Mouse (Mus musculus): ENCODE results near the gene Plek2. TPM values are rescaled to one million over a fixed set of nuclear protein-coding genes. Genes with fewer than 3 reads are reported as not detected.

The Plek2 gene
- not detected in 2 replicates for polyA plus RNA-seq (2012; ENCODE audit: insufficient read depth, insufficient read length, missing spikeins)

- no peak within 1 kb of the TSS for H3K27ac ChIP-seq (ENCODE audit: insufficient read depth, low read depth, low read length)
- H3K4me3 ChIP-seq (ENCODE audit: insufficient read depth, low read length): peak within 1 kb of the TSS; percentile 56
- peaks cover 14% of the 10 kb centered on the region for H3K4me1 ChIP-seq (ENCODE audit: control insufficient read depth, insufficient read depth, low read length)
- TF ChIP-seq POLR2A (IDR thresholded peaks at IDR 0.05; ENCODE audit: borderline replicate concordance, low read depth, low read length) (no peak), CTCF (IDR thresholded peaks at IDR 0.05; ENCODE audit: low read depth, low read length) (no peak)
These were observed at the start of gene Plek2 for GRCm38 (mm10) chr12:78906707-78907162. TSS of gene Plek2 (minus strand) at chr12:78906964.

- TF ChIP-seq POLR2A (IDR thresholded peaks at IDR 0.05; ENCODE audit: borderline replicate concordance, low read depth, low read length): no peak
- TF ChIP-seq CTCF (IDR thresholded peaks at IDR 0.05; ENCODE audit: low read depth, low read length): no peak
- Histone ChIP-seq H3K4me3 (ENCODE audit: insufficient read depth, low read length) (no peak overlapping the region), H3K4me1 (ENCODE audit: control insufficient read depth, insufficient read depth, low read length) (no peaks in the 10 kb centered on the region), H3K27ac (ENCODE audit: insufficient read depth, low read depth, low read length) (no peak overlapping the region)
These were observed 49.6 kb upstream of the Plek2 start for GRCm38 (mm10) chr12:78956405-78956804.

GRCm38 (mm10) chr12:78952484-78952883 is 45.7 kb upstream of the Plek2 start:
- no peaks in the 10 kb centered on the region for H3K4me1 ChIP-seq (ENCODE audit: control insufficient read depth, insufficient read depth, low read length)
- TF ChIP-seq CTCF (IDR thresholded peaks at IDR 0.05; ENCODE audit: low read depth, low read length): no peak
- no peak for TF ChIP-seq POLR2A (IDR thresholded peaks at IDR 0.05; ENCODE audit: borderline replicate concordance, low read depth, low read length)
- H3K27ac ChIP-seq (ENCODE audit: insufficient read depth, low read depth, low read length): no peak overlapping the region
- H3K4me3 ChIP-seq (ENCODE audit: insufficient read depth, low read length): no peak overlapping the region

- TF ChIP-seq POLR2A (IDR thresholded peaks at IDR 0.05; ENCODE audit: borderline replicate concordance, low read depth, low read length): no peak
- TF ChIP-seq CTCF (IDR thresholded peaks at IDR 0.05; ENCODE audit: low read depth, low read length): no peak
- H3K4me1 ChIP-seq (ENCODE audit: control insufficient read depth, insufficient read depth, low read length): no peaks in the 10 kb centered on the region
- no peak overlapping the region for H3K4me3 ChIP-seq (ENCODE audit: insufficient read depth, low read length)
- no peak overlapping the region for H3K27ac ChIP-seq (ENCODE audit: insufficient read depth, low read depth, low read length)
These were observed 45.3 kb upstream of the Plek2 start for GRCm38 (mm10) chr12:78952053-78952452.

GRCm38 (mm10) chr12:78947661-78948060 is 40.9 kb upstream of the Plek2 start:
- Histone ChIP-seq H3K27ac (ENCODE audit: insufficient read depth, low read depth, low read length) (no peak overlapping the region), H3K4me1 (ENCODE audit: control insufficient read depth, insufficient read depth, low read length) (no peaks in the 10 kb centered on the region), H3K4me3 (ENCODE audit: insufficient read depth, low read length) (no peak overlapping the region)
- TF ChIP-seq POLR2A (IDR thresholded peaks at IDR 0.05; ENCODE audit: borderline replicate concordance, low read depth, low read length): no peak
- no peak for TF ChIP-seq CTCF (IDR thresholded peaks at IDR 0.05; ENCODE audit: low read depth, low read length)

- Histone ChIP-seq H3K4me1 (ENCODE audit: control insufficient read depth, insufficient read depth, low read length) (no peaks in the 10 kb centered on the region), H3K4me3 (ENCODE audit: insufficient read depth, low read length) (no peak overlapping the region), H3K27ac (ENCODE audit: insufficient read depth, low read depth, low read length) (no peak overlapping the region)
- no peak for TF ChIP-seq CTCF (IDR thresholded peaks at IDR 0.05; ENCODE audit: low read depth, low read length)
- TF ChIP-seq POLR2A (IDR thresholded peaks at IDR 0.05; ENCODE audit: borderline replicate concordance, low read depth, low read length): no peak
These were observed 40.4 kb upstream of the Plek2 start for GRCm38 (mm10) chr12:78947161-78947560.

- Histone ChIP-seq H3K4me1 (ENCODE audit: control insufficient read depth, insufficient read depth, low read length) (no peaks in the 10 kb centered on the region), H3K4me3 (ENCODE audit: insufficient read depth, low read length) (no peak overlapping the region), H3K27ac (ENCODE audit: insufficient read depth, low read depth, low read length) (no peak overlapping the region)
- TF ChIP-seq POLR2A (IDR thresholded peaks at IDR 0.05; ENCODE audit: borderline replicate concordance, low read depth, low read length): no peak
- TF ChIP-seq CTCF (IDR thresholded peaks at IDR 0.05; ENCODE audit: low read depth, low read length): no peak
These were observed 36.2 kb upstream of the Plek2 start for GRCm38 (mm10) chr12:78942931-78943330.

- Histone ChIP-seq H3K4me3 (ENCODE audit: insufficient read depth, low read length) (no peak overlapping the region), H3K27ac (ENCODE audit: insufficient read depth, low read depth, low read length) (no peak overlapping the region), H3K4me1 (ENCODE audit: control insufficient read depth, insufficient read depth, low read length) (no peaks in the 10 kb centered on the region)
- TF ChIP-seq CTCF (IDR thresholded peaks at IDR 0.05; ENCODE audit: low read depth, low read length): no peak
- TF ChIP-seq POLR2A (IDR thresholded peaks at IDR 0.05; ENCODE audit: borderline replicate concordance, low read depth, low read length): no peak
These were observed 33.3 kb upstream of the Plek2 start for GRCm38 (mm10) chr12:78940081-78940480.

- no peak for TF ChIP-seq CTCF (IDR thresholded peaks at IDR 0.05; ENCODE audit: low read depth, low read length)
- TF ChIP-seq POLR2A (IDR thresholded peaks at IDR 0.05; ENCODE audit: borderline replicate concordance, low read depth, low read length): no peak
- no peak overlapping the region for H3K4me3 ChIP-seq (ENCODE audit: insufficient read depth, low read length)
These were observed 32.8 kb upstream of the Plek2 start for GRCm38 (mm10) chr12:78939393-78940037.

GRCm38 (mm10) chr12:78936494-78936893 is 29.7 kb upstream of the Plek2 start:
- H3K4me3 ChIP-seq (ENCODE audit: insufficient read depth, low read length): no peak overlapping the region
- no peaks in the 10 kb centered on the region for H3K4me1 ChIP-seq (ENCODE audit: control insufficient read depth, insufficient read depth, low read length)
- TF ChIP-seq POLR2A (IDR thresholded peaks at IDR 0.05; ENCODE audit: borderline replicate concordance, low read depth, low read length): no peak
- TF ChIP-seq CTCF (IDR thresholded peaks at IDR 0.05; ENCODE audit: low read depth, low read length): no peak
- H3K27ac ChIP-seq (ENCODE audit: insufficient read depth, low read depth, low read length): no peak overlapping the region

More at GRCm38 (mm10) chr12:78939393-78940037, 32.8 kb upstream of the Plek2 start:
- no peaks in the 10 kb centered on the region for H3K4me1 ChIP-seq (ENCODE audit: control insufficient read depth, insufficient read depth, low read length)
- no peak overlapping the region for H3K27ac ChIP-seq (ENCODE audit: insufficient read depth, low read depth, low read length)

Data from bone marrow macrophage, adult 2 months (primary cell).